Mouse (Mus musculus) heart, adult 2 months (tissue): Measurements from ENCODE around the gene Prss35.

Source experiments
- CTCF ChIP-seq: fragments of 200-600 bp; IDR thresholded peaks from 2 replicates; pipeline ENCODE4 v1.8.1; 2022; ENCODE audit warnings: antibody characterized with exemption, mild to moderate bottlenecking, moderate library complexity
- EP300 ChIP-seq: fragments of 200-500 bp; IDR thresholded peaks from 2 replicates; pipeline ENCODE4 v1.6.1; 2011; ENCODE audit warnings: low read depth, low read length, control low read depth; ENCODE audit not compliant: insufficient read depth
- POLR2A ChIP-seq: fragments of 200-500 bp; IDR thresholded peaks from 2 replicates; pipeline ENCODE4 v1.6.1; 2011; ENCODE audit warnings: mild to moderate bottlenecking, low read depth, low read length, control low read depth; ENCODE audit not compliant: insufficient read depth

- no peak for TF ChIP-seq CTCF
- TF ChIP-seq POLR2A, result no peak
- no peak for TF ChIP-seq EP300
Observed at GRCm38 (mm10) chr9:86728214-86728814, 15.1 kb upstream of the Prss35 start.
